Mouse (Mus musculus): ENCODE measurements around the gene Timp3. TPM values are rescaled to one million over a fixed set of nuclear protein-coding genes. Genes with fewer than 3 reads are reported as not detected.
A peak's percentile ranks its signal among the peaks of the same experiment; 100 is the strongest.

The Timp3 gene
- total RNA-seq (2014; rRNA removed), result 33.5 and 62.9 TPM in 2 replicates
- polyA plus RNA-seq (2015; fragmentation: Nextera tagmentation; extraction: Ambion mirVana), result 17.2 and 33.6 TPM in 2 replicates

GRCm38 (mm10) chr10:86300293-86301116 lies at the start of gene Timp3:
Gene Timp3, plus strand, starts transcription at chr10:86300372.
- H3K27me3 ChIP-seq (ENCODE audit: insufficient read depth, low read length), result no peaks in the 10 kb centered on the region
- H3K36me3 ChIP-seq (ENCODE audit: insufficient read depth), result no peaks in the 10 kb centered on the region
- peak within 1 kb of the TSS; percentile 58 for H3K9ac ChIP-seq
- WGBS, result 3% methylated on average over 65 of the region's 65 CpGs
- no peak for TF ChIP-seq CTCF (IDR thresholded peaks at IDR 0.05; ENCODE audit: low read depth)
- H3K9me3 ChIP-seq (ENCODE audit: low read length), result no peaks in the 10 kb centered on the region
- peak within 1 kb of the TSS; percentile 42; the same call in 1 of the 2 replicates for H3K27ac ChIP-seq (ENCODE audit: low read depth, low read length)
- H3K4me1 ChIP-seq (ENCODE audit: insufficient read depth), result peaks cover 16% of the 10 kb centered on the region
- H3K4me3 ChIP-seq (ENCODE audit: low read depth, low read length), result peak within 1 kb of the TSS; percentile 52
- ATAC-seq (peak; percentile 74), DNase-seq (peak; percentile 67)
- H3K4me2 ChIP-seq (ENCODE audit: low read depth), result peak within 1 kb of the TSS; percentile 98

GRCm38 (mm10) chr10:86256221-86256620 lies 44.0 kb upstream of the Timp3 start:
- peak; percentile 86 for DNase-seq
- Histone ChIP-seq H3K4me2 (ENCODE audit: low read depth) (no peak overlapping the region), H3K36me3 (ENCODE audit: insufficient read depth) (no peaks in the 10 kb centered on the region), H3K9me3 (ENCODE audit: low read length) (no peaks in the 10 kb centered on the region), H3K4me3 (ENCODE audit: low read depth, low read length) (no peak overlapping the region), H3K27ac (ENCODE audit: low read depth, low read length) (peak overlapping the region; percentile 59; the same call in 1 of the 2 replicates), H3K4me1 (ENCODE audit: insufficient read depth) (0 out of 2 replicates have a peak, but pooled peaks cover 6% of the 10 kb centered on the region), H3K27me3 (ENCODE audit: insufficient read depth, low read length) (no peaks in the 10 kb centered on the region), H3K9ac (no peak overlapping the region)
- WGBS, result 47% methylated on average over 4 of the region's 4 CpGs
- ATAC-seq, result peak; percentile 94
- TF ChIP-seq CTCF (IDR thresholded peaks at IDR 0.05; ENCODE audit: low read depth), result no peak

GRCm38 (mm10) chr10:86257045-86257444 lies 43.1 kb upstream of the Timp3 start:
- H3K4me1 ChIP-seq (ENCODE audit: insufficient read depth), result 0 out of 2 replicates have a peak, but pooled peaks cover 6% of the 10 kb centered on the region
- no peak overlapping the region for H3K4me2 ChIP-seq (ENCODE audit: low read depth)
- TF ChIP-seq CTCF (IDR thresholded peaks at IDR 0.05; ENCODE audit: low read depth), result no peak
- H3K4me3 ChIP-seq (ENCODE audit: low read depth, low read length), result no peak overlapping the region
- no peak overlapping the region for H3K9ac ChIP-seq
- H3K27me3 ChIP-seq (ENCODE audit: insufficient read depth, low read length), result no peaks in the 10 kb centered on the region
- H3K27ac ChIP-seq (ENCODE audit: low read depth, low read length), result no peak overlapping the region
- 85% methylated on average over 3 of the region's 3 CpGs for WGBS
- H3K36me3 ChIP-seq (ENCODE audit: insufficient read depth), result no peaks in the 10 kb centered on the region
- H3K9me3 ChIP-seq (ENCODE audit: low read length), result no peaks in the 10 kb centered on the region
- no peak for ATAC-seq
- DNase-seq, result no peak

- no peak for DNase-seq
- H3K4me1 ChIP-seq (ENCODE audit: insufficient read depth), result 0 out of 2 replicates have a peak, but pooled peaks cover 6% of the 10 kb centered on the region
Observed at GRCm38 (mm10) chr10:86258046-86258445, 42.1 kb upstream of the Timp3 start.

GRCm38 (mm10) chr10:86258992-86259391 lies 41.2 kb upstream of the Timp3 start:
- H3K27me3 ChIP-seq (ENCODE audit: insufficient read depth, low read length), result no peaks in the 10 kb centered on the region
- no peaks in the 10 kb centered on the region for H3K36me3 ChIP-seq (ENCODE audit: insufficient read depth)
- H3K27ac ChIP-seq (ENCODE audit: low read depth, low read length), result no peak overlapping the region
- ATAC-seq (no peak), DNase-seq (no peak)
- H3K9ac ChIP-seq, result no peak overlapping the region
- no peak overlapping the region for H3K4me2 ChIP-seq (ENCODE audit: low read depth)
- H3K4me1 ChIP-seq (ENCODE audit: insufficient read depth), result 0 out of 2 replicates have a peak, but pooled peaks cover 6% of the 10 kb centered on the region
- H3K9me3 ChIP-seq (ENCODE audit: low read length), result no peaks in the 10 kb centered on the region
- no peak overlapping the region for H3K4me3 ChIP-seq (ENCODE audit: low read depth, low read length)
- no peak for TF ChIP-seq CTCF (IDR thresholded peaks at IDR 0.05; ENCODE audit: low read depth)
- WGBS, result 65% methylated on average over 3 of the region's 3 CpGs

More at GRCm38 (mm10) chr10:86258046-86258445, 42.1 kb upstream of the Timp3 start:
- Histone ChIP-seq H3K9ac (no peak overlapping the region), H3K36me3 (ENCODE audit: insufficient read depth) (no peaks in the 10 kb centered on the region), H3K27me3 (ENCODE audit: insufficient read depth, low read length) (no peaks in the 10 kb centered on the region), H3K27ac (ENCODE audit: low read depth, low read length) (no peak overlapping the region), H3K4me2 (ENCODE audit: low read depth) (no peak overlapping the region), H3K9me3 (ENCODE audit: low read length) (no peaks in the 10 kb centered on the region), H3K4me3 (ENCODE audit: low read depth, low read length) (no peak overlapping the region)
- WGBS, result 71% methylated on average over 4 of the region's 4 CpGs
- peak; percentile 23; the same call in 1 of the 2 replicates for ATAC-seq
- no peak for TF ChIP-seq CTCF (IDR thresholded peaks at IDR 0.05; ENCODE audit: low read depth)

- WGBS, result 69% methylated on average over 2 of the region's 2 CpGs
- no peak for DNase-seq
- Histone ChIP-seq H3K27me3 (ENCODE audit: insufficient read depth, low read length) (no peaks in the 10 kb centered on the region), H3K9me3 (ENCODE audit: low read length) (no peaks in the 10 kb centered on the region), H3K4me2 (ENCODE audit: low read depth) (no peak overlapping the region), H3K27ac (ENCODE audit: low read depth, low read length) (no peak overlapping the region), H3K4me3 (ENCODE audit: low read depth, low read length) (no peak overlapping the region), H3K9ac (no peak overlapping the region), H3K36me3 (ENCODE audit: insufficient read depth) (no peaks in the 10 kb centered on the region), H3K4me1 (ENCODE audit: insufficient read depth) (no peaks in the 10 kb centered on the region)
- ATAC-seq, result no peak
- TF ChIP-seq CTCF (IDR thresholded peaks at IDR 0.05; ENCODE audit: low read depth), result no peak
Observed at GRCm38 (mm10) chr10:86261725-86262124, 38.4 kb upstream of the Timp3 start.

- ATAC-seq (no peak), DNase-seq (no peak)
- H3K4me2 ChIP-seq (ENCODE audit: low read depth), result no peak overlapping the region
- 91% methylated on average over 9 of the region's 9 CpGs for WGBS
- TF ChIP-seq CTCF (IDR thresholded peaks at IDR 0.05; ENCODE audit: low read depth), result no peak
- no peaks in the 10 kb centered on the region for H3K27me3 ChIP-seq (ENCODE audit: insufficient read depth, low read length)
- H3K9me3 ChIP-seq (ENCODE audit: low read length), result no peaks in the 10 kb centered on the region
- no peaks in the 10 kb centered on the region for H3K36me3 ChIP-seq (ENCODE audit: insufficient read depth)
- H3K4me1 ChIP-seq (ENCODE audit: insufficient read depth), result no peaks in the 10 kb centered on the region
- H3K27ac ChIP-seq (ENCODE audit: low read depth, low read length), result no peak overlapping the region
- H3K9ac ChIP-seq, result no peak overlapping the region
- H3K4me3 ChIP-seq (ENCODE audit: low read depth, low read length), result no peak overlapping the region
Observed at GRCm38 (mm10) chr10:86264618-86265017, 35.6 kb upstream of the Timp3 start.

Measured in forebrain, postnatal 0 days (tissue).